Mouse (Mus musculus) midbrain, embryonic 11.5 days (tissue): ENCODE measurements around the gene Tmem239. TPM values are rescaled to one million over a fixed set of nuclear protein-coding genes. Genes with fewer than 3 reads are reported as not detected.

ENCODE experiments used
- ATAC-seq: fragments of 200-750 bp; cut with Nextera tagmentation; 2 replicates; pipeline ENCODE4 v1.8.0; 2017; ENCODE audit warnings: moderate TSS enrichment, moderate library complexity; ENCODE audit not compliant: low FRiP score
- DNase-seq: peaks from one replicate; pipeline ENCODE4 v3.0.0; 2015; ENCODE audit warnings: low spot score; ENCODE audit errors: missing footprints
- H3K27ac ChIP-seq: fragments of 300-500 bp; sonication (generic); 2 replicates; pipeline ENCODE4 v1.5.1; 2014; ENCODE audit warnings: low read depth, low read length
- H3K27me3 ChIP-seq: fragments of 300-500 bp; sonication (generic); 2 replicates; pipeline ENCODE4 v1.6.1; 2014; ENCODE audit warnings: mild to moderate bottlenecking, low read length, moderate library complexity, mixed read lengths; ENCODE audit not compliant: control insufficient read depth, insufficient read depth
- H3K36me3 ChIP-seq: fragments of 300-500 bp; sonication (generic); 2 replicates; pipeline ENCODE4 v1.6.1; 2014; ENCODE audit warnings: mild to moderate bottlenecking, low read length, moderate library complexity, mixed read lengths; ENCODE audit not compliant: control insufficient read depth, insufficient read depth
- H3K4me1 ChIP-seq: fragments of 300-500 bp; sonication (generic); 2 replicates; pipeline ENCODE4 v1.6.1; 2014; ENCODE audit warnings: low read length; ENCODE audit not compliant: control insufficient read depth, insufficient read depth
- H3K4me2 ChIP-seq: fragments of 300-500 bp; sonication (generic); 2 replicates; pipeline ENCODE4 v1.6.1; 2014; ENCODE audit warnings: mild to moderate bottlenecking, moderate library complexity
- H3K4me3 ChIP-seq: fragments of 300-500 bp; sonication (generic); 2 replicates; pipeline ENCODE4 v1.5.1; 2014; ENCODE audit warnings: low read depth, low read length
- H3K9ac ChIP-seq: fragments of 300-500 bp; sonication (generic); 2 replicates; pipeline ENCODE4 v1.6.1; 2014; ENCODE audit warnings: low read length
- H3K9me3 ChIP-seq: fragments of 300-500 bp; sonication (generic); 2 replicates; pipeline ENCODE4 v1.6.1; 2016; ENCODE audit warnings: low read length; ENCODE audit not compliant: control insufficient read depth
- WGBS: fragments of 180-500 bp; shearing (Covaris S2); extraction: QIAGEN DNeasy Blood & Tissue Kit; methylation state at CpG from one replicate; pipeline ENCODE4 v1.1.7; 2014; 5-methylcytosine and 5-hydroxymethylcytosine counted together
- polyA plus RNA-seq: library from polyadenylated mRNA; unstranded; fragments of >200 nt; fragmentation: Nextera tagmentation; extraction: Ambion mirVana; gene quantifications from 2 replicates; pipeline ENCODE4 v1.2.1, GENCODE M21; 2014

Gene Tmem239
- polyA plus RNA-seq, 1 experiment from 2014 or later: not detected

GRCm38 (mm10) chr2:130424126-130424853 lies 18.0 kb downstream of the Tmem239 start, which contains the start of the genes Vps16 and Pced1a:
Gene Vps16, plus strand, starts transcription at chr2:130424339.
Gene Pced1a, minus strand, starts transcription at chr2:130424701.
- Histone ChIP-seq H3K4me1 (peaks cover 12% of the 10 kb centered on the region), H3K4me3 (peak within 1 kb of the TSS; percentile 60), H3K4me2 (peak within 1 kb of the TSS; percentile 83), H3K27ac (peak within 1 kb of the TSS; percentile 58), H3K9me3 (no peaks in the 10 kb centered on the region), H3K9ac (peak within 1 kb of the TSS; percentile 76), H3K27me3 (no peaks in the 10 kb centered on the region), H3K36me3 (no peaks in the 10 kb centered on the region; the same call in 1 of the 2 replicates)
- peak; percentile 100 for DNase-seq
- ATAC-seq: peak; percentile 96
- WGBS: under 1% methylated on average over 58 of the region's 58 CpGs

- ATAC-seq (no peak), DNase-seq (peak; percentile 86)
- no peaks in the 10 kb centered on the region for H3K9me3 ChIP-seq
- 61% methylated on average over 5 of the region's 5 CpGs for WGBS
- H3K4me2 ChIP-seq: peak overlapping the region; percentile 83
- H3K27me3 ChIP-seq: no peaks in the 10 kb centered on the region
- peak overlapping the region; percentile 60 for H3K4me3 ChIP-seq
- peak overlapping the region; percentile 76 for H3K9ac ChIP-seq
- H3K4me1 ChIP-seq: peaks cover 12% of the 10 kb centered on the region
- no peaks in the 10 kb centered on the region; the same call in 1 of the 2 replicates for H3K36me3 ChIP-seq
- H3K27ac ChIP-seq: no peak overlapping the region
Observed at GRCm38 (mm10) chr2:130425112-130425511, 18.8 kb downstream of the Tmem239 start.

- Histone ChIP-seq H3K4me3 (no peak overlapping the region), H3K9me3 (no peaks in the 10 kb centered on the region)
- no peak for ATAC-seq
Observed at GRCm38 (mm10) chr2:130429851-130430250, 23.6 kb downstream of the Tmem239 start.

GRCm38 (mm10) chr2:130430484-130430883 lies 24.2 kb downstream of the Tmem239 start:
- H3K9me3 ChIP-seq: no peaks in the 10 kb centered on the region
- H3K27ac ChIP-seq: no peak overlapping the region
- H3K4me2 ChIP-seq: no peak overlapping the region
- no peak for ATAC-seq
- no peak for DNase-seq
- WGBS: 86% methylated on average over 3 of the region's 3 CpGs
- no peak overlapping the region for H3K4me3 ChIP-seq
- H3K9ac ChIP-seq: no peak overlapping the region
- no peaks in the 10 kb centered on the region for H3K36me3 ChIP-seq
- H3K4me1 ChIP-seq: peaks cover under 1% of the 10 kb centered on the region; the same call in 1 of the 2 replicates
- H3K27me3 ChIP-seq: no peaks in the 10 kb centered on the region

More at GRCm38 (mm10) chr2:130429851-130430250, 23.6 kb downstream of the Tmem239 start:
- 80% methylated on average over 2 of the region's 2 CpGs for WGBS
- peaks cover 6% of the 10 kb centered on the region for H3K4me1 ChIP-seq
- no peak overlapping the region for H3K9ac ChIP-seq
- H3K4me2 ChIP-seq: no peak overlapping the region
- no peaks in the 10 kb centered on the region for H3K27me3 ChIP-seq
- H3K36me3 ChIP-seq: no peaks in the 10 kb centered on the region
- DNase-seq: no peak
- H3K27ac ChIP-seq: no peak overlapping the region

DNA sequence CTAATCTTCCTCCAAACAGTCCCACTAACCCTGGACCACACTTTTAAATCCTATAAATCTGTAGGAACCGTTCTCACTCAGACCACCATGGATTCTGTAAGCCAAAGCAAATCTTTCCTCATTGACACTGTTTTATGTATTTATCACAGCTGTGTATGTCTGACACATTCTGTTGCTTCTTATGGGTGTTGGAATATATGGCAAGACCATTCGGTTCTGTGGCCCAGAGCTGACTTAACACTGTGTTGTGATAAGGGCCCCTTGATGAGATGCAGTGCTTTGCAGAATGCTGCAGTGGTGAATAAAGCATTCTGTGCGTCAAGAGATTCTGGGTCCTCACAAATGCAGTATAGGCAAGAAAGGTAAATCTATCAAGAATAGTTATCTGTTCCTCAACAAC lies 25.9 kb downstream of the Tmem239 start:
- no peak overlapping the region for H3K4me2 ChIP-seq
- no peaks in the 10 kb centered on the region for H3K27me3 ChIP-seq
- DNase-seq (no peak), ATAC-seq (no peak)
- H3K4me3 ChIP-seq: no peak overlapping the region
- no peak overlapping the region for H3K27ac ChIP-seq
- H3K36me3 ChIP-seq: no peaks in the 10 kb centered on the region
- no peaks in the 10 kb centered on the region for H3K9me3 ChIP-seq
- H3K4me1 ChIP-seq: no peaks in the 10 kb centered on the region
- 92% methylated on average over 3 of the region's 3 CpGs for WGBS
- H3K9ac ChIP-seq: no peak overlapping the region

GRCm38 (mm10) chr2:130433152-130433551 lies 26.9 kb downstream of the Tmem239 start:
- Histone ChIP-seq H3K27me3 (no peaks in the 10 kb centered on the region), H3K9ac (no peak overlapping the region), H3K36me3 (peaks cover 3% of the 10 kb centered on the region; the same call in 1 of the 2 replicates), H3K4me2 (no peak overlapping the region), H3K27ac (no peak overlapping the region), H3K4me3 (no peak overlapping the region), H3K9me3 (no peaks in the 10 kb centered on the region), H3K4me1 (no peaks in the 10 kb centered on the region)
- ATAC-seq (0 out of 2 replicates have a peak, but pooled peaks have one; percentile 42), DNase-seq (peak; percentile 91)
- WGBS: 33% methylated on average over 4 of the region's 4 CpGs

- WGBS: 100% methylated on average over 1 of the region's 1 CpGs
Observed at GRCm38 (mm10) chr2:130436769-130437168, 30.5 kb downstream of the Tmem239 start.

DNA sequence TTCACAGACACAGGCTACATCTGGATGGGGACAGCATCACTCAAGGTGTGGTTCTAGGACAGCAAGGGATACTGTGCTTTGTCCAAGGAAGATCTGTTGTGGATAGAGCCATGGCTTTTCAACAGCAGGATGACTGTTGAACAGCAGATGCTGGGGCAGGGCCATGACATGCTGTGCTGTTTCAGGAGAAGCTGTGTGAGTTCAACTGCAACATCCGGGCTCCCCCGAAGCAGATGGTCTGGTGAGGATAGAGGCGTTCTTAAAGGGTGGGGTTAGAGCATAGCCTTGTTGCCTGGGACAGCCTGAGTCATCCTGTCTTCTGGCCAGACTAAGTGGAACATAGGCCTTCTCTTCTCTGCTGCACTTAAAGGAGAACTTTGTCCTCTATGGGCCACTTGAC lies 32.6 kb downstream of the Tmem239 start:
- Histone ChIP-seq H3K9me3 (no peaks in the 10 kb centered on the region), H3K9ac (no peak overlapping the region), H3K4me2 (no peak overlapping the region), H3K4me1 (no peaks in the 10 kb centered on the region), H3K4me3 (no peak overlapping the region), H3K27ac (no peak overlapping the region), H3K27me3 (no peaks in the 10 kb centered on the region), H3K36me3 (peaks cover 26% of the 10 kb centered on the region)
- DNase-seq: no peak
- ATAC-seq: no peak
- WGBS: 97% methylated on average over 3 of the region's 3 CpGs

More at GRCm38 (mm10) chr2:130436769-130437168, 30.5 kb downstream of the Tmem239 start:
- Histone ChIP-seq H3K27me3 (no peaks in the 10 kb centered on the region), H3K27ac (no peak overlapping the region), H3K4me3 (no peak overlapping the region), H3K4me1 (no peaks in the 10 kb centered on the region), H3K36me3 (peaks cover 23% of the 10 kb centered on the region), H3K9ac (no peak overlapping the region), H3K9me3 (no peaks in the 10 kb centered on the region), H3K4me2 (no peak overlapping the region)
- DNase-seq: no peak
- ATAC-seq: no peak

DNA sequence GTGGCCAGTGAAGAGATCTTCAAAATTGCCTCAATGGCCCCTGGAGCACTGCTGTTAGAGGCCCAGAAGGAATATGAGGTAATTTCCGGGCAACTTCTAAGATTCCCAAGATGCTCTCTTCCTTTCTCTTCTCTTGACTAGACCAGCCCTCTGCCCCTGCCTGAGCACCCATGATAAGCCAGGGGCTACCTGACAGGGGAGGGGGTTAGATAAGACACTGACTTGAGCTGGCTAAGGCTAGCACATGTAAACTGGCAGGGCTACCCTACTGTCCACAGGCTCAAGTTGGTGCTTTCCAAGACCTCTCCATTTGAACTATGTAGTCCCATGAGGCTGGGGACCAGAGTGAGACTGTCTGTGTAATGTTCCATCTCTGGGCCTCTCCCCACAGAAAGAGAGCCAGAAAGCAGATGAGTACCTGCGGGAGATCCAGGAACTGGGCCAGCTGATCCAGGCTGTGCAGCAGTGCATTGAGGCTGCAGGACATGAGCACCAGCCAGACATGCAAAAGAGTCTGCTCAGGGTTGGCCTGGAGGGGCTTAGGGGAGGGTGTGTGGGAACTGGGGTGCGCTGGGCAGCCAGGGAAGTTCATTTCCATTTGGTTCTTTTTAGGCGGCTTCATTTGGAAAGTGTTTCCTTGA lies 33.7 kb downstream of the Tmem239 start:
- DNase-seq (no peak), ATAC-seq (no peak)
- no peaks in the 10 kb centered on the region for H3K4me1 ChIP-seq
- H3K4me2 ChIP-seq: no peak overlapping the region
- WGBS: 89% methylated on average over 4 of the region's 4 CpGs
- H3K27me3 ChIP-seq: no peaks in the 10 kb centered on the region
- H3K9ac ChIP-seq: no peak overlapping the region
- H3K36me3 ChIP-seq: peaks cover 26% of the 10 kb centered on the region
- no peaks in the 10 kb centered on the region for H3K9me3 ChIP-seq
- no peak overlapping the region for H3K27ac ChIP-seq
- no peak overlapping the region for H3K4me3 ChIP-seq
